Mouse (Mus musculus): ENCODE measurements around the gene Ovca2. TPM values are rescaled to one million over a fixed set of nuclear protein-coding genes. Genes with fewer than 3 reads are reported as not detected.

Ovca2 gene
- polyA plus RNA-seq, 1 experiment from 2014 or later = 17.6 TPM

DNA sequence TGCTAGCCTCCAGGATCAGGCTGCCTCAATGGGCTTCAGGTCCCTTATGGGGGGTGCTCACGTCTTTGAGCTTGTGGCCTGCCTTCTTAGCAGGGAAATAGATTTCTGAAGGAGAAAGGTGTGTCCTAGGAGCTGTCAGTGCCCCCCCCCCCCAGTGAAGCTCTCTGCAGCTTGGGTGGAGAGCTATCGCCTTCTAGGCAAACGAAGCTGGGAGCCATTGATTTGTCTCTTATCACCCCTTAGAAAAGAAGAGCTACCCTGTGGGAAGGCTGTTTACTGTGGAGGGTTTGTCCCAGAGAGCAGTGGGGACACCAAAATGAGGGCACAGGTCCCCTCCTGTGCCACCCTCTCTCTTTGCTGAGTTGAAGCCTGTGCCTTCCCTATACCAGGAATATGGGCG is 31.5 kb upstream of the Ovca2 start:
- WGBS (ENCODE audit: insufficient replicate concordance) = 31% methylated on average over 4 of the region's 4 CpGs
- Histone ChIP-seq H3K4me1 (peaks cover 81% of the 10 kb centered on the region), H3K4me3 (no peak overlapping the region), H3K27me3 (replicated peaks) (peaks cover 19% of the 10 kb centered on the region), H3K36me3 (no peaks in the 10 kb centered on the region), H3K9me3 (replicated peaks) (no peaks in the 10 kb centered on the region), H3K27ac (peak overlapping the region; percentile 82), H3K9ac (peak overlapping the region; percentile 51), H3K4me2 (peak overlapping the region; percentile 58)
- peak; percentile 86 for ATAC-seq

DNA sequence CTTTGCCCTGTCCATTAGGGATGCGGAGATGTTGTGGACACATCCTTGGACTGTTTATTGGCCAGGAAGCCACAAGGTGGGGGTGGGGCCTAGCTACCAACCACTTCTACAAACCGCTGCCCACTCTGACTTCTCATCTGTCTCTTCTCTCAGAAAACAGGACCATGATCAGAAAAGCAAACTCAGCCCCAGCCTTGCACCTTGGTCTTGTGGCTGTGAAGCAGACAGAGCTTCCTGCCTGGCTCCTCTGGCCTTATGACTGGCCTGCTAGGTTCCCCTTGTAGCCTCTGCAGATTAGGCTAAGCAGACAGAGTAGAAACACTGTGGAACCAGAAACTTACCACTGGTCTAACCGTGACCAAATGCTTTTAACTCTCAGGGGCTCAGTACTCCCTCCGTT is 30.7 kb upstream of the Ovca2 start:
- H3K36me3 ChIP-seq = no peaks in the 10 kb centered on the region
- peak overlapping the region; percentile 51 for H3K9ac ChIP-seq
- ATAC-seq = no peak
- WGBS (ENCODE audit: insufficient replicate concordance) = 47% methylated on average over 4 of the region's 4 CpGs
- H3K4me2 ChIP-seq = peak overlapping the region; percentile 58
- H3K4me1 ChIP-seq = peaks cover 88% of the 10 kb centered on the region
- no peak overlapping the region for H3K4me3 ChIP-seq
- peaks cover 12% of the 10 kb centered on the region for H3K27me3 ChIP-seq (replicated peaks)
- no peaks in the 10 kb centered on the region for H3K9me3 ChIP-seq (replicated peaks)
- peak overlapping the region; percentile 82 for H3K27ac ChIP-seq

DNA sequence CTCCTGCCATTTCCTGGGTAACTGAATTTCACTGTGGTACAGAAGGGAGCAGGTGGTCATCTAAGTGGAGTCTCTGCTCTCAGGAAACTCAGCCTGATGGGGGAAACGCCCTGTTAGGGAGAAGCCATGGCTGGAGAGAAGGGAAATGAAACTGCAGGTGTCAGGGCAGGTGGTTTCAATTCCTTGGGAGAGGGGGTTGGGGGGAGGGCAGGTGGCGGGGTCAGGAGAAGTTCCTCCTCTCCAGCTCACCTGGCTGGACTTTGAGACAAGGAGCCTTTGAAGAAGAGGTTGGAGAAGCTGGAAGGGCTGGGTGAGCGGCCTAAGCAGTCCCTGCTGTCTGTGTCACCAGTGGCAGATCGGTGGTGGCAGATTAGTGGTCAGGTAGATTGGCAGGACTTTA is 27.7 kb upstream of the Ovca2 start:
- 70% methylated on average over 4 of the region's 4 CpGs for WGBS (ENCODE audit: insufficient replicate concordance)

DNA sequence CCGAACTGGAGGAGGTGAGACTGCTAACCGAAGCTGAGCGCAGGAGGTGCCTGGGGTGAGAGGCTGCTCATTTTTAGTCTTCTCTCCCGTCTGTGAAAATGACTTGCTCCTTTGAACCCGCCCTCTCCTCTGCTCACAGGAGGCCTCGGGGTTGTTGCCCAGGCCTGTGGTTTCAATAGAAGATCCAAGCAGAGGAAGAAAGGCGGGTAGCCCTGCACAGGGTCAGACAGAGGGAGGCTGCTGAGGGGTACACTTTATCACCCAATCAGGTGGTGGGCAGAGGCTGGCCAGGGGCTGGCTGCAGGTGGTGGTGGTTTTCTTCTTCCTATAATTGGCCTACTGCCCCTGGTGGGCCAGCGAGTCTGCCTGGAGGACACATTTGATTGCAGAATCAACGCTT is 25.8 kb upstream of the Ovca2 start:
- H3K9ac ChIP-seq = no peak overlapping the region
- H3K36me3 ChIP-seq = no peaks in the 10 kb centered on the region
- no peak overlapping the region for H3K27ac ChIP-seq
- no peak for ATAC-seq
- no peak overlapping the region for H3K4me2 ChIP-seq
- H3K27me3 ChIP-seq (replicated peaks) = peaks cover 39% of the 10 kb centered on the region
- WGBS (ENCODE audit: insufficient replicate concordance) = 41% methylated on average over 9 of the region's 9 CpGs
- no peak overlapping the region for H3K4me3 ChIP-seq
- no peaks in the 10 kb centered on the region for H3K9me3 ChIP-seq (replicated peaks)
- peaks cover 73% of the 10 kb centered on the region for H3K4me1 ChIP-seq

More for the DNA sequence above, 27.7 kb upstream of the Ovca2 start:
- ATAC-seq = no peak
- Histone ChIP-seq H3K27me3 (replicated peaks) (peaks cover 21% of the 10 kb centered on the region), H3K4me2 (no peak overlapping the region), H3K9me3 (replicated peaks) (no peaks in the 10 kb centered on the region), H3K4me1 (peaks cover 82% of the 10 kb centered on the region), H3K4me3 (no peak overlapping the region), H3K9ac (no peak overlapping the region), H3K27ac (no peak overlapping the region), H3K36me3 (no peaks in the 10 kb centered on the region)

DNA sequence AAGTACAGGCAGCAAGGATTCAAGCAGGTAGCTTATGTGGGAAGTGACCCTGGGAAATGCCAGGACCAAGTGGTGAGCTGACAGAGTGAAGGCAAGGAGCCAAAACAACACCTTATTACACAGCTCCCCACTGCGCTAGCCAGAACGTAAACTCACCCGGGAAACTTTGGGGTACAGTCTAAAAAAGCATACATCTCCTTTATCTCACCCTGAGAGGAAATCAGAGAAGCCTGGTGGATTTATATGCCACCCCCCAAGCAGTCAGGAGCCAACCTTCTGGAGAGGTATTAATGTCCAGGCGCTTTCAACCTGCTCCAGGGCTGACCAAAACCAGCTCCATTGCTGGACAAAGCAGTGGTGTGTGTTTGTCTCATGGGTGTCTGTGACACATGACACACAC is 25.3 kb upstream of the Ovca2 start:
- no peak for ATAC-seq
- peaks cover 67% of the 10 kb centered on the region for H3K4me1 ChIP-seq
- H3K9me3 ChIP-seq (replicated peaks) = no peaks in the 10 kb centered on the region
- no peak overlapping the region for H3K9ac ChIP-seq
- no peak overlapping the region for H3K4me2 ChIP-seq
- peaks cover 44% of the 10 kb centered on the region for H3K27me3 ChIP-seq (replicated peaks)
- no peak overlapping the region for H3K4me3 ChIP-seq
- H3K36me3 ChIP-seq = no peaks in the 10 kb centered on the region
- WGBS (ENCODE audit: insufficient replicate concordance) = 85% methylated on average over 4 of the region's 4 CpGs
- H3K27ac ChIP-seq = no peak overlapping the region

DNA sequence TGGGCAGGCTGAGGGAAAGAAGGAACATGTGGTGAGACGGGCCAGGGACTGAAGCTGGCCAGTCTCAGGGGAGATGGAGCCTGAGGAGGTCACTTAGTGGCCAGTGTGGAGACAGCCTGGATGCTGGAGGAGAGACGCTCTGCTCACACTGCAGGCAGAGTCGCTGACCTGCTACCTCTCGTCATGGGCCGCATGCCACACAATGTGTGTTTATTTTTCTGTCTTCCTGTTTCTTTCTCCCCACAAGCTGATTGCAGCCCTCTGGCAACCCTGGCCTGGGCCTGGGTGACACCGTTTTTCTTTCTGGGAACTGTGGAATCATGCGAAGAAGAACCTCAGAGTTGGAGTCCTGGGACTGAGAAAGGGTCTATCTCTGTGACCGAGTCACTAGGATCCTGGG is 23.1 kb upstream of the Ovca2 start:
- no peak overlapping the region for H3K27ac ChIP-seq
- peaks cover 66% of the 10 kb centered on the region for H3K27me3 ChIP-seq (replicated peaks)
- H3K9ac ChIP-seq = no peak overlapping the region
- no peak overlapping the region for H3K4me3 ChIP-seq
- no peaks in the 10 kb centered on the region for H3K9me3 ChIP-seq (replicated peaks)
- no peaks in the 10 kb centered on the region for H3K36me3 ChIP-seq
- peaks cover 59% of the 10 kb centered on the region for H3K4me1 ChIP-seq
- 51% methylated on average over 8 of the region's 8 CpGs for WGBS (ENCODE audit: insufficient replicate concordance)
- ATAC-seq = no peak
- no peak overlapping the region for H3K4me2 ChIP-seq

DNA sequence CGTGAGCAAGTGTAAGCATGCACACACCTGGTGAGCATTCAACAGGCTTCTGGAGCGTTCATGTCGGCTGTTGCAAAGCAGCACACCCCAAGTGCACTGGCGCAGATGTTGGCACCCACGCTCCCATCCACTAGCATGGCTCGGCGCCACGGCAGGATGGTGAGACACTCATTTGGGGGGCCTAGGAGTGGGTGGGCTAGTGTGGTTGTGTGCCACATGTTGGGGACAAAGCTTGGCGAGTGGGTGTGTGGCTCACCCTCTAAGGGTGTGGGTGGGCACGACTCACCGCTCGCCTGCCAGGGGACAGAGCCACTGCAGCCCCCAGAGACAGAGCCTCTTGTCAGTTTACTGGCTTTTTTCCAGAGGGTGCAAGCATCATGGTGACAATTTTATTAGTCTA is 22.3 kb upstream of the Ovca2 start:
- H3K27ac ChIP-seq = no peak overlapping the region
- WGBS (ENCODE audit: insufficient replicate concordance) = 82% methylated on average over 12 of the region's 12 CpGs
- no peak for ATAC-seq
- H3K36me3 ChIP-seq = no peaks in the 10 kb centered on the region
- no peak overlapping the region for H3K9ac ChIP-seq
- peaks cover 74% of the 10 kb centered on the region for H3K27me3 ChIP-seq (replicated peaks)
- H3K4me3 ChIP-seq = no peak overlapping the region
- H3K4me1 ChIP-seq = peaks cover 53% of the 10 kb centered on the region
- no peak overlapping the region for H3K4me2 ChIP-seq
- H3K9me3 ChIP-seq (replicated peaks) = no peaks in the 10 kb centered on the region

DNA sequence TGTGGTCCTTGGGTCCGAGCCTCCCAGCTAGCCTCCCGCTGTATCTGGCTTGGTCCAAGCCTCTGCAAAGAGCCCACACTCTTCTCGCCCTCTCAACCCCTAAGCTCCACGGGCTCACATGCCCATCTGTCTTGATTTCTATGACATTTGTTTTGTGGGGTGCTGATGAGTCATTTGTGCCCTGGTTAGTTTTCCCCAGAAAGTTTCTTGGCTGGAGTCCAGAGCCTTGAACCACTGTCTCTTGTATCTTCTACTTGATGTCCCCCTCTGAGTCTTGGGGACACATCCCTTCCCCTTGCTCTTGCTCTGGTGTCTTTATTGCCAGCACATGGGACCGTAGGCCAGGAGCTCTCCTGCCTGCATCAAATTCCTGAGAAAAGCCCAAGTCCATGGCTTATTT is 21.3 kb upstream of the Ovca2 start:
- 67% methylated on average over 5 of the region's 5 CpGs for WGBS (ENCODE audit: insufficient replicate concordance)
- H3K9me3 ChIP-seq (replicated peaks) = no peaks in the 10 kb centered on the region

DNA sequence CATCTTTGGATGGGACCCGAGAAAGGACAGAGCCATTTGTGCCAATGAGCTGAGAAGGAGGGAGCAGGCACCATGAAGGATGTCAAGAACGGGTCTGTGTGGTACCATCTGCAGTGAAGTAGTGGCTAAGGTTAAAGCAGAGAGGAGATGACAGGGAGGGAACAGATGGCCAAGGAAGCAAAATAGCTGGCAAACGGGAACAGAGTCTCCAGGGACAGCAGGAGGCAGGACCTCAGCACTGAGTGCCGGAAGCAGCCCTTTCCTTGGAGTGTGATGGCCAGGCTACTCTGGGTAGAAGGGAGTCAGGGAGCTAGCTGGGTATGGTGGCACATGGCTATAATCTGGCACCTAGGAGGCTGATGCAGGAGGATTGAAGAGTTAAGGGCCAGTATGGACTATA is 20.2 kb upstream of the Ovca2 start:
- ATAC-seq = no peak
- no peak overlapping the region for H3K4me3 ChIP-seq
- no peak overlapping the region for H3K4me2 ChIP-seq
- peaks cover 50% of the 10 kb centered on the region for H3K4me1 ChIP-seq
- H3K9ac ChIP-seq = no peak overlapping the region
- WGBS (ENCODE audit: insufficient replicate concordance) = 69% methylated on average over 4 of the region's 4 CpGs
- no peak overlapping the region for H3K27ac ChIP-seq
- H3K36me3 ChIP-seq = no peaks in the 10 kb centered on the region
- H3K27me3 ChIP-seq (replicated peaks) = peaks cover 95% of the 10 kb centered on the region
- H3K9me3 ChIP-seq (replicated peaks) = no peaks in the 10 kb centered on the region

More for the DNA sequence above, 21.3 kb upstream of the Ovca2 start:
- Histone ChIP-seq H3K4me1 (peaks cover 50% of the 10 kb centered on the region), H3K4me3 (no peak overlapping the region), H3K4me2 (no peak overlapping the region), H3K27me3 (replicated peaks) (peaks cover 84% of the 10 kb centered on the region), H3K36me3 (no peaks in the 10 kb centered on the region), H3K27ac (no peak overlapping the region), H3K9ac (no peak overlapping the region)
- ATAC-seq = no peak

DNA sequence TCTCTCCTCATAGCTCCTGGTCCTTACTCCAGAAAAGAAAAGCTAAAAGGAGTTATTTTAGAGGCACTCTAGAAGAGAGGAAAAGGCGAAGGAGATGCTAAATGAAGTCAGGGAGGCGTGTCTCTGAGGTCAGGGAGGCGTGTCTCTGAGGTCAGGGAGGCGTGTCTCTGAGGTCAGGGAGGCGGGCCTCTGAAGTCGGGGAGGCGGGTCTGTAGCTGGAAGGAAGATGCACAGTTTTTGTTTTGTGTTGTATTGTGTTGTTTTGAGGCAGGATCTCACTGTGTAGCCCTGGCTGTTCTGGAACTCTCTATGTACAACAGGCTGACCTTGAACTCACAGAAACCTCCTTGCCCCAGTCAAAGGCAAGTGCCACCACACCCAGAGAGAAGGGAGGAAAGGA is 19.3 kb upstream of the Ovca2 start:
- no peak for ATAC-seq
- peaks cover 56% of the 10 kb centered on the region for H3K4me1 ChIP-seq
- peaks cover 95% of the 10 kb centered on the region for H3K27me3 ChIP-seq (replicated peaks)

DNA sequence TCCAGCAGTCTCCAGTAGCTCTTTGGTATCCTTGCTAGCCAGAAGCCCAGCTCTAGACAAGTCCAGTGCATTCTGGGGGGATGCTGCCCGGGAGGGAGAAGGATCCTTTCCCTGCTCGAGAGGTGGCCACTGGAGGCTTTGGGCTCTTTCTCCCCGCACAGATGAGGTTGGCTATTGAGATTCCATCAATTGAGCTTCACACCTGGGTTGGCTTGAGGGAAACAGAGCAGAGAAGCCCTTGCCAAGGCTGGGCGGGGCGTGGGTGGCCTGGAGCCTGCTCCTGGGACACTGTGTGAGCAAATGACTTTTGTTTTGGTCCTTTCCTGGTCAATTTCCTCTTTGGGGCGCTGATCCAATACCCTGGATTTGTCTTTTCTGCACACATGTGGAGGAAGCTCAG is 17.5 kb upstream of the Ovca2 start:
- Histone ChIP-seq H3K4me3 (no peak overlapping the region), H3K27me3 (replicated peaks) (peaks cover 100% of the 10 kb centered on the region), H3K9me3 (replicated peaks) (no peaks in the 10 kb centered on the region), H3K4me2 (no peak overlapping the region), H3K9ac (no peak overlapping the region), H3K4me1 (peaks cover 44% of the 10 kb centered on the region), H3K36me3 (no peaks in the 10 kb centered on the region), H3K27ac (no peak overlapping the region)
- no peak for ATAC-seq
- 48% methylated on average over 6 of the region's 6 CpGs for WGBS (ENCODE audit: insufficient replicate concordance)

More for the DNA sequence above, 19.3 kb upstream of the Ovca2 start:
- Histone ChIP-seq H3K36me3 (no peaks in the 10 kb centered on the region), H3K9me3 (replicated peaks) (no peaks in the 10 kb centered on the region), H3K4me2 (no peak overlapping the region), H3K9ac (no peak overlapping the region), H3K27ac (no peak overlapping the region), H3K4me3 (no peak overlapping the region)
- WGBS (ENCODE audit: insufficient replicate concordance) = 19% methylated on average over 7 of the region's 7 CpGs

DNA sequence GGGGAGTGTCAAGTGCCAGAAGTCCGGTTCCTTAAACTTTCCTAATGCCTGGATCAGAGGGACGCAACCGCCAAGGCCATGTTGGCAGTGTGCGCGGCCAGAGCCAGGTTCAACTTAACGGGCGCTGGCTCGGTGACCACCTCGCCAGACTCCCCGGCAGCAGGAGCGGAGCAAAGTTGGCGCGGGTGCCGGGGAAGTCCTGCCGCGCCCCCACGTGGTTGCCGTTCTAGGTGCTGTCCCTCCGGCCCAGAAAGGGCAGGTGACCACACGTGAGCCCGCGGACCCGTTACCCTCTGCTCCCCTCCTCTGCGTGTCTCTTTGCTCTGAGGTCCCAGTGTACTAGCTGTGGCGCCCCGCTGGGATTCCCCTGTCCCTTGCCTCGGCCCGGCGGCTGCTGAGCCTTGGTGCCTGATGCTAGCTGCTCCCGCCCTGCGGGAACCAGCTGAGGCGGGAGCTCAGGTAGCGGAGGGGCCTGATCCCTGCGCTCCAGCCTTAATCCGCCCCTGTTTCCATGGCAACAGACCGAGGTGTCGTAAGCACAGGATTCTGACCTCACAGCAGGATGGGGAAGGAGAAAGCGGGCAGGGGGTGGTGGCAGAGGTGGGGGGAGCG is 16.3 kb upstream of the Ovca2 start:
- Histone ChIP-seq H3K4me2 (peak overlapping the region; percentile 75), H3K9ac (no peak overlapping the region), H3K4me1 (peaks cover 47% of the 10 kb centered on the region), H3K9me3 (replicated peaks) (no peaks in the 10 kb centered on the region), H3K27me3 (replicated peaks) (peaks cover 91% of the 10 kb centered on the region), H3K27ac (no peak overlapping the region), H3K4me3 (peak overlapping the region; percentile 60), H3K36me3 (no peaks in the 10 kb centered on the region)
- no peak for ATAC-seq
- 3% methylated on average over 39 of the region's 39 CpGs for WGBS (ENCODE audit: insufficient replicate concordance)

Data from liver, embryonic 12.5 days (tissue).